ENCODE assay signal across 9 mouse cellular contexts in the genomic region with DNA sequence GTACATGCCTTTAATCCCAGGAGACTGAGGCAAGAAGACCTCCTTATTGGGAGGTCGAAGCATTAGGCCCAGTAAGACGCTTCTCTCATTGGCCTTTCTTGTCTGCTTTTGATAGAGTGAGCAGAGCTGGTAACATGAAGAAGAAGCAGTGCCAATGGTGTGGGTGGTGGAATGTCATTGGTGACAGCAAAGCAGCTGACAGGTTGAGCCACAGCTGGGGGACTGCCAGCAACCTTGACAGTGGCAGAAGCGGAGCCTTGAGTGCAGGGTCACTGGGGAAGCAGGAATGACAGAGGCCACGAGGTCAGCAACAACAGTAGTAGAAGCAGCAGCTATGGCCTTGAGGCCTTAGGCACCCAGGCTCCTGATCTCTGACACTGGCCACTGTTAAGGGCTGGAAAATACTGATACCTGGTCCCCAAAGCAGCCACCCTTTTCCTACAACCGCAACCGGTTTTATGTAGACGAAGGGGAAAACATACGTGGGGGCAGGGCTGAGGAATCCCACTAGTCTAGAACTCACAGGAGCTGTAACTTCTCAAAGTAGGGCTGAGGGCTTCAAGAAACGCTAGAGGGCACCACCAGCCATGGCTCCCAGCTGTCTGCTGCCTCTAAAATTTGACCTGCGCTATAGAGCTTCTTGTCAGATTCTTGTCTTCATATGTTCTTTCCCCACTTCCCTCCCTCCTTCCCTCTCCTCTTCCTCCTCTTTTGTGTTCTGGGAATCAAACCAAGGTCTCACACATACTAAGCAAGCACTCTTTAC. TPM values are rescaled to one million over a fixed set of nuclear protein-coding genes. Genes with fewer than 3 reads are reported as not detected.
DNase-seq lines count a peak whose midpoint lies in the region; ATAC-seq and TF ChIP-seq lines count a peak whose summit lies in the region.
"Had no signal": no experiment of that assay in that cellular context is flagged by ENCODE, and none has a peak within 500 bp of the region (broad histone marks: within the 10 kb centered on the region; RNA-seq: fewer than 3 reads in every experiment).

No protein-coding gene starts in this region.

- peak; percentile 77 for TF ChIP-seq CTCF in stomach, postnatal 0 days (IDR thresholded peaks at IDR 0.05; ENCODE audit: low read depth)

- peak; percentile 31 to 41 for DNase-seq in cerebellum, adult 18-20 months
- DNase-seq in ovary, adult 18-20 months (ENCODE audit: low spot score): peak; percentile 46
- no peak for DNase-seq in ovary, postnatal 10 days (ENCODE audit: low spot score)
- DNase-seq in cerebellum, postnatal 10 days: peak; percentile 52 to 60
- peak; percentile 58 to 63 for DNase-seq in heart, postnatal 10 days
- DNase-seq in lung, adult 18-20 months: peak; percentile 30 to 41
- DNase-seq in stomach, postnatal 0 days (ENCODE audit: low spot score): peak; percentile 60

- ATAC-seq in cerebellum, adult (ENCODE audit: insufficient number of reproducible peaks, low FRiP score, low TSS enrichment): no peak
- no peak for ATAC-seq in stomach, postnatal 0 days (ENCODE audit: low FRiP score, low TSS enrichment)

- no peak overlapping the region for H3K4me2 ChIP-seq in stomach, postnatal 0 days (replicated peaks; ENCODE audit: low read depth)

- H3K36me3 ChIP-seq in stomach, postnatal 0 days (ENCODE audit: control insufficient read depth, insufficient read depth, low read length): no peaks in the 10 kb centered on the region

- no peak overlapping the region for H3K27ac ChIP-seq in stomach, postnatal 0 days (replicated peaks)

- H3K27me3 ChIP-seq in stomach, postnatal 0 days (ENCODE audit: control insufficient read depth, insufficient read depth, low read length): no peaks in the 10 kb centered on the region

- no peak overlapping the region for H3K9ac ChIP-seq in stomach, postnatal 0 days (ENCODE audit: low read length)

- TF ChIP-seq EP300 in stomach, postnatal 0 days (optimal IDR thresholded peaks at IDR 0.05): no peak

- intact Hi-C loops in heart, postnatal 10 days (cut with DNase I): no loop called here

- no peaks in the 10 kb centered on the region for H3K4me1 ChIP-seq in stomach, postnatal 0 days (replicated peaks; ENCODE audit: control insufficient read depth, insufficient read depth)

- no peak overlapping the region for H3K4me3 ChIP-seq in stomach, postnatal 0 days (ENCODE audit: low read depth, low read length)

- no peaks in the 10 kb centered on the region for H3K9me3 ChIP-seq in stomach, postnatal 0 days (ENCODE audit: control insufficient read depth, low read length)

- 37% methylated on average over 10 of the region's 10 CpGs for WGBS in stomach, postnatal 0 days

RNA-seq across cellular contexts. Expression of a gene that starts 20.9 kb away (rescaled TPM):
- total RNA-seq in heart, postnatal 10 days (2021): 1 to 10 TPM; 2.0 to 2.3 TPM
- polyA plus RNA-seq in stomach, postnatal 0 days (2015; fragmentation: Nextera tagmentation; extraction: Ambion mirVana): not detected in 2 replicates
- total RNA-seq: layer of hippocampus, postnatal 14 days had no signal

RNA-seq across cellular contexts. Expression of a gene that starts 32.3 kb away (rescaled TPM):
- 100 to 1,000 TPM; 879 to 920 TPM for total RNA-seq in heart, postnatal 10 days (2021)
- polyA plus RNA-seq in stomach, postnatal 0 days (2015; fragmentation: Nextera tagmentation; extraction: Ambion mirVana): 1.6 and 1.7 TPM in 2 replicates

RNA-seq across cellular contexts. Expression of a gene that starts 52.9 kb away (rescaled TPM):
- total RNA-seq in heart, postnatal 10 days (2021): 10 to 100 TPM; 42.1 to 43.6 TPM
- 15.8 and 16.0 TPM in 2 replicates for polyA plus RNA-seq in stomach, postnatal 0 days (2015; fragmentation: Nextera tagmentation; extraction: Ambion mirVana)
